Mouse (Mus musculus): ENCODE measurements around the gene Xlr. TPM values are rescaled to one million over a fixed set of nuclear protein-coding genes. Genes with fewer than 3 reads are reported as not detected.
"Not testable (repeated sequence)": the region's sequence is repeated elsewhere in the genome, so short reads cannot be mapped to it uniquely, and the experiment has no call there.

Xlr gene
- 3.3 and 16.8 TPM in 2 replicates for total RNA-seq (2014; fragmentation: Nextera tagmentation)
- 4.6 and 10.4 TPM in 2 replicates for total RNA-seq (2017)

- not testable (repeated sequence) for ATAC-seq (replicated peaks; ENCODE audit: poor library complexity, severe bottlenecking)
Measured at GRCm38 (mm10) chrX:53797519-53797918, at the start of gene Xlr. Xlr (minus strand) TSS chrX:53797706.

GRCm38 (mm10) chrX:53799074-53799473, 1.6 kb upstream of the Xlr start:
- no peak for ATAC-seq (replicated peaks; ENCODE audit: poor library complexity, severe bottlenecking)

GRCm38 (mm10) chrX:53776276-53776675, 21.2 kb downstream of the Xlr start, which contains the start of gene Zfp36l3:
Zfp36l3 (minus strand) TSS chrX:53776394.
- ATAC-seq (replicated peaks; ENCODE audit: poor library complexity, severe bottlenecking) = no peak

GRCm38 (mm10) chrX:53757736-53758135, 39.8 kb downstream of the Xlr start, which contains the start of gene 1700013H16Rik:
1700013H16Rik (minus strand) TSS chrX:53757831.
- no peak for ATAC-seq (replicated peaks; ENCODE audit: poor library complexity, severe bottlenecking)

GRCm38 (mm10) chrX:53752851-53753250, 44.7 kb downstream of the Xlr start:
- ATAC-seq (replicated peaks; ENCODE audit: poor library complexity, severe bottlenecking) = peak; percentile 86

- peak; percentile 56 for ATAC-seq (replicated peaks; ENCODE audit: poor library complexity, severe bottlenecking)
Measured at GRCm38 (mm10) chrX:53728967-53729366, 68.5 kb downstream of the Xlr start.

Other genes with a start within 250 kb of the Xlr start
- 4.5 and 15.6 TPM in 2 replicates for gene Rtl8c, start 189.7 kb downstream of the Xlr start, total RNA-seq (2014; fragmentation: Nextera tagmentation)
- gene Rtl8c, start 189.7 kb downstream of the Xlr start, total RNA-seq (2017) = 0.46 and 1.8 TPM in 2 replicates
- gene Gm14597, start 188.7 kb downstream of the Xlr start, total RNA-seq (2014; fragmentation: Nextera tagmentation) = not detected in 2 replicates
- gene Gm14597, start 188.7 kb downstream of the Xlr start, total RNA-seq (2017) = not detected in 2 replicates
- gene Rtl8a, start 154.0 kb downstream of the Xlr start, total RNA-seq (2014; fragmentation: Nextera tagmentation) = 7.7 and 12.6 TPM in 2 replicates
- gene Rtl8a, start 154.0 kb downstream of the Xlr start, total RNA-seq (2017) = 3.2 and 5.5 TPM in 2 replicates
- gene Rtl8b, start 127.3 kb downstream of the Xlr start, total RNA-seq (2014; fragmentation: Nextera tagmentation) = 14.0 and 17.1 TPM in 2 replicates
- 2.8 and 3.4 TPM in 2 replicates for gene Rtl8b, start 127.3 kb downstream of the Xlr start, total RNA-seq (2017)
- gene 4930502E18Rik, start 72.9 kb downstream of the Xlr start, total RNA-seq (2014; fragmentation: Nextera tagmentation) = not detected in 2 replicates
- gene 4930502E18Rik, start 72.9 kb downstream of the Xlr start, total RNA-seq (2017) = not detected in 2 replicates
- not detected in 2 replicates for gene 1700013H16Rik, start 39.9 kb downstream of the Xlr start, total RNA-seq (2014; fragmentation: Nextera tagmentation)
- gene 1700013H16Rik, start 39.9 kb downstream of the Xlr start, total RNA-seq (2017) = not detected in 2 replicates
- gene Zfp36l3, start 21.3 kb downstream of the Xlr start, total RNA-seq (2014; fragmentation: Nextera tagmentation) = not detected in 2 replicates
- gene Zfp36l3, start 21.3 kb downstream of the Xlr start, total RNA-seq (2017) = not detected in 2 replicates

All from granulocyte monocyte progenitor cell, adult 5-6 weeks (primary cell).